Mouse (Mus musculus) lung, embryonic 14.5 days (tissue): ENCODE measurements around the gene Tyrobp. TPM values are rescaled to one million over a fixed set of nuclear protein-coding genes. Genes with fewer than 3 reads are reported as not detected.
A peak's percentile ranks its signal among the peaks of the same experiment; 100 is the strongest.

Source experiments
- ATAC-seq: fragments of 200-750 bp; cut with Nextera tagmentation; 2 replicates; pipeline ENCODE4 v1.8.0; 2017; ENCODE audit warnings: mild to moderate bottlenecking, moderate TSS enrichment, moderate library complexity; ENCODE audit not compliant: insufficient read depth
- DNase-seq: peaks from one replicate; pipeline ENCODE4 v3.0.0-alpha.2; 2015
- H3K27ac ChIP-seq: fragments of 300-500 bp; sonication (generic); 2 replicates; pipeline ENCODE4 v1.5.1; 2014; ENCODE audit warnings: low read depth, mild to moderate bottlenecking, moderate library complexity
- H3K27me3 ChIP-seq: fragments of 300-500 bp; sonication (generic); 2 replicates; pipeline ENCODE4 v1.6.1; 2014; ENCODE audit warnings: low read length, control low read depth; ENCODE audit not compliant: insufficient read depth
- H3K36me3 ChIP-seq: fragments of 300-500 bp; sonication (generic); 2 replicates; pipeline ENCODE4 v1.6.1; 2014; ENCODE audit warnings: control low read depth; ENCODE audit not compliant: insufficient read depth
- H3K4me1 ChIP-seq: fragments of 300-500 bp; sonication (generic); 2 replicates; pipeline ENCODE4 v1.6.1; 2014; ENCODE audit warnings: antibody characterized with exemption, control low read depth; ENCODE audit not compliant: insufficient read depth
- H3K4me2 ChIP-seq: fragments of 300-500 bp; sonication (generic); 2 replicates; pipeline ENCODE4 v1.6.1; 2014; ENCODE audit warnings: mild to moderate bottlenecking
- H3K4me3 ChIP-seq: fragments of 300-500 bp; sonication (generic); 2 replicates; pipeline ENCODE4 v1.5.1; 2014; ENCODE audit warnings: low read depth, low read length
- H3K9ac ChIP-seq: fragments of 300-500 bp; sonication (generic); 2 replicates; pipeline ENCODE4 v1.6.1; 2014
- H3K9me3 ChIP-seq: fragments of 300-500 bp; sonication (generic); 2 replicates; pipeline ENCODE4 v1.6.1; 2016; ENCODE audit warnings: low read depth, low read length, control low read depth
- CTCF ChIP-seq: IDR thresholded peaks from 2 replicates; pipeline ENCODE4 v1.5.1; 2016; ENCODE audit warnings: antibody characterized with exemption, low read depth
- WGBS: fragments of 180-500 bp; shearing (Covaris S2); extraction: QIAGEN DNeasy Blood & Tissue Kit; methylation state at CpG from one replicate; pipeline ENCODE4 v1.1.7; 2014; 5-methylcytosine and 5-hydroxymethylcytosine counted together
- polyA plus RNA-seq: library from polyadenylated mRNA; unstranded; fragments of >200 nt; fragmentation: Nextera tagmentation; extraction: Ambion mirVana; gene quantifications from 2 replicates; pipeline ENCODE4 v1.2.1, GENCODE M21; 2014

The Tyrobp gene
- polyA plus RNA-seq, 1 experiment from 2014 or later, result 46.0 TPM

- Histone ChIP-seq H3K27ac (no peak overlapping the region), H3K4me3 (no peak overlapping the region), H3K4me2 (no peak overlapping the region), H3K27me3 (0 out of 2 replicates have a peak, but pooled peaks cover 3% of the 10 kb centered on the region), H3K36me3 (no peaks in the 10 kb centered on the region), H3K9me3 (no peaks in the 10 kb centered on the region; the same call in 1 of the 2 replicates), H3K4me1 (0 out of 2 replicates have a peak, but pooled peaks cover 3% of the 10 kb centered on the region), H3K9ac (no peak overlapping the region)
- WGBS, result 70% methylated on average over 9 of the region's 9 CpGs
- ATAC-seq, result no peak
- DNase-seq, result no peak
- TF ChIP-seq CTCF, result no peak
Measured at GRCm38 (mm10) chr7:30417856-30418255, 4.3 kb downstream of the Tyrobp start.

GRCm38 (mm10) chr7:30419561-30420499 lies 6.3 kb downstream of the Tyrobp start, which contains the start of gene Hcst:
Gene Hcst, minus strand, starts transcription at chr7:30419854.
- no peaks in the 10 kb centered on the region; the same call in 1 of the 2 replicates for H3K9me3 ChIP-seq
- H3K9ac ChIP-seq, result no peak within 1 kb of the TSS
- WGBS, result 59% methylated on average over 10 of the region's 10 CpGs
- H3K36me3 ChIP-seq, result no peaks in the 10 kb centered on the region; the same call in 1 of the 2 replicates
- H3K27me3 ChIP-seq, result 0 out of 2 replicates have a peak, but pooled peaks cover 3% of the 10 kb centered on the region
- no peak for TF ChIP-seq CTCF
- DNase-seq (no peak), ATAC-seq (no peak)
- H3K27ac ChIP-seq, result no peak within 1 kb of the TSS
- no peak within 1 kb of the TSS for H3K4me2 ChIP-seq
- H3K4me3 ChIP-seq, result no peak within 1 kb of the TSS
- 0 out of 2 replicates have a peak, but pooled peaks cover 3% of the 10 kb centered on the region for H3K4me1 ChIP-seq

GRCm38 (mm10) chr7:30420673-30421072 lies 7.1 kb downstream of the Tyrobp start:
- no peak overlapping the region for H3K9ac ChIP-seq
- no peak overlapping the region for H3K27ac ChIP-seq
- H3K4me3 ChIP-seq, result no peak overlapping the region
- ATAC-seq (no peak), DNase-seq (no peak)
- 0 out of 2 replicates have a peak, but pooled peaks cover 3% of the 10 kb centered on the region for H3K27me3 ChIP-seq
- no peaks in the 10 kb centered on the region; the same call in 1 of the 2 replicates for H3K9me3 ChIP-seq
- 68% methylated on average over 3 of the region's 3 CpGs for WGBS
- H3K4me2 ChIP-seq, result no peak overlapping the region
- H3K36me3 ChIP-seq, result no peaks in the 10 kb centered on the region; the same call in 1 of the 2 replicates
- 0 out of 2 replicates have a peak, but pooled peaks cover 3% of the 10 kb centered on the region for H3K4me1 ChIP-seq
- TF ChIP-seq CTCF, result no peak

- Histone ChIP-seq H3K9ac (peak within 1 kb of the TSS; percentile 55), H3K36me3 (no peaks in the 10 kb centered on the region; the same call in 1 of the 2 replicates), H3K4me1 (0 out of 2 replicates have a peak, but pooled peaks cover 3% of the 10 kb centered on the region), H3K4me3 (peak within 1 kb of the TSS; percentile 56), H3K9me3 (no peaks in the 10 kb centered on the region; the same call in 1 of the 2 replicates), H3K4me2 (peak within 1 kb of the TSS; percentile 93), H3K27me3 (0 out of 2 replicates have a peak, but pooled peaks cover 3% of the 10 kb centered on the region), H3K27ac (peak within 1 kb of the TSS; percentile 69)
- TF ChIP-seq CTCF, result no peak
- peak; percentile 71 for DNase-seq
- peak; percentile 39; the same call in 1 of the 2 replicates for ATAC-seq
- WGBS, result 9% methylated on average over 31 of the region's 31 CpGs
Measured at GRCm38 (mm10) chr7:30421175-30421889, 7.8 kb downstream of the Tyrobp start, which contains the start of gene Nfkbid. Gene Nfkbid, plus strand, starts transcription at chr7:30421732.

GRCm38 (mm10) chr7:30421890-30422435 lies 8.4 kb downstream of the Tyrobp start:
- Histone ChIP-seq H3K27me3 (0 out of 2 replicates have a peak, but pooled peaks cover 3% of the 10 kb centered on the region), H3K4me1 (0 out of 2 replicates have a peak, but pooled peaks cover 3% of the 10 kb centered on the region), H3K36me3 (peaks cover 4% of the 10 kb centered on the region; the same call in 1 of the 2 replicates), H3K27ac (peak overlapping the region; percentile 69; the same call in 1 of the 2 replicates), H3K9ac (peak overlapping the region; percentile 55), H3K4me2 (peak overlapping the region; percentile 93), H3K9me3 (no peaks in the 10 kb centered on the region; the same call in 1 of the 2 replicates), H3K4me3 (peak overlapping the region; percentile 56)
- WGBS, result under 1% methylated on average over 45 of the region's 45 CpGs
- DNase-seq (peak; percentile 93), ATAC-seq (peak; percentile 78)
- no peak for TF ChIP-seq CTCF

- DNase-seq (no peak), ATAC-seq (peak; percentile 44)
- H3K27me3 ChIP-seq, result 0 out of 2 replicates have a peak, but pooled peaks cover 3% of the 10 kb centered on the region
- no peaks in the 10 kb centered on the region; the same call in 1 of the 2 replicates for H3K9me3 ChIP-seq
- H3K36me3 ChIP-seq, result peaks cover 10% of the 10 kb centered on the region; the same call in 1 of the 2 replicates
- H3K9ac ChIP-seq, result peak overlapping the region; percentile 55
- 9% methylated on average over 9 of the region's 9 CpGs for WGBS
- H3K4me1 ChIP-seq, result 0 out of 2 replicates have a peak, but pooled peaks cover 3% of the 10 kb centered on the region
- H3K4me2 ChIP-seq, result peak overlapping the region; percentile 93
- no peak for TF ChIP-seq CTCF
- peak overlapping the region; percentile 61 for H3K27ac ChIP-seq
- H3K4me3 ChIP-seq, result peak overlapping the region; percentile 56
Measured at GRCm38 (mm10) chr7:30422560-30422959, 9.0 kb downstream of the Tyrobp start.
